Mouse (Mus musculus) embryonic facial prominence, embryonic 11.5 days (tissue): ENCODE results near the gene Oscp1. TPM values are rescaled to one million over a fixed set of nuclear protein-coding genes. Genes with fewer than 3 reads are reported as not detected.

Experiments
- ATAC-seq: fragments of 200-750 bp; cut with Nextera tagmentation; replicated peaks from 2 replicates; pipeline ENCODE4 v1.8.0; 2017; ENCODE audit warnings: low read depth; ENCODE audit not compliant: insufficient number of reproducible peaks, low FRiP score, low TSS enrichment
- DNase-seq: peaks from one replicate; pipeline ENCODE4 v3.0.0-alpha.2; 2015; ENCODE audit warnings: low spot score
- H3K27ac ChIP-seq: fragments of 300-500 bp; sonication (generic); replicated peaks from 2 replicates; pipeline ENCODE4 v1.5.1; 2014; ENCODE audit warnings: mild to moderate bottlenecking, low read depth, low read length, control low read depth
- H3K27me3 ChIP-seq: fragments of 300-500 bp; sonication (generic); 2 replicates; pipeline ENCODE4 v1.6.1; 2014; ENCODE audit warnings: mild to moderate bottlenecking, low read length, moderate library complexity, mixed read lengths; ENCODE audit not compliant: control insufficient read depth, insufficient read depth
- H3K36me3 ChIP-seq: fragments of 300-500 bp; sonication (generic); replicated peaks from 2 replicates; pipeline ENCODE4 v1.6.1; 2014; ENCODE audit warnings: low read depth, mild to moderate bottlenecking, low read length, moderate library complexity, mixed read lengths; ENCODE audit not compliant: control insufficient read depth, insufficient read depth
- H3K4me1 ChIP-seq: fragments of 300-500 bp; sonication (generic); 2 replicates; pipeline ENCODE4 v1.6.1; 2014; ENCODE audit warnings: low read length, mixed read lengths; ENCODE audit not compliant: control insufficient read depth, insufficient read depth
- H3K4me2 ChIP-seq: fragments of 300-500 bp; sonication (generic); 2 replicates; pipeline ENCODE4 v1.6.1; 2014; ENCODE audit warnings: low read depth, mild to moderate bottlenecking, control low read depth, low read length, moderate library complexity
- H3K4me3 ChIP-seq: fragments of 300-500 bp; sonication (generic); 2 replicates; pipeline ENCODE4 v1.5.1; 2014; ENCODE audit warnings: low read depth, low read length, control low read depth
- H3K9ac ChIP-seq: fragments of 300-500 bp; sonication (generic); replicated peaks from 2 replicates; pipeline ENCODE4 v1.6.1; 2014; ENCODE audit warnings: mild to moderate bottlenecking, control low read depth, low read length
- H3K9me3 ChIP-seq: fragments of 300-500 bp; sonication (generic); replicated peaks from 2 replicates; pipeline ENCODE4 v1.6.1; 2016; ENCODE audit warnings: mild to moderate bottlenecking, low read length, inconsistent platforms, mixed read lengths; ENCODE audit not compliant: control insufficient read depth
- WGBS: fragments of 180-500 bp; shearing (Covaris S2); extraction: QIAGEN DNeasy Blood & Tissue Kit; methylation state at CpG from one replicate; pipeline ENCODE4 v1.1.7; 2014; 5-methylcytosine and 5-hydroxymethylcytosine counted together
- polyA plus RNA-seq: library from polyadenylated mRNA; unstranded; fragments of >200 nt; fragmentation: Nextera tagmentation; extraction: Ambion mirVana; gene quantifications from 2 replicates; pipeline ENCODE4 v1.2.1, GENCODE M21; 2014

Gene Oscp1
- polyA plus RNA-seq, 1 experiment from 2014 or later = 18.3 TPM

GRCm38 (mm10) chr4:126102061-126102841 is 43.9 kb downstream of the Oscp1 start:
- H3K27me3 ChIP-seq = no peaks in the 10 kb centered on the region
- ATAC-seq (no peak), DNase-seq (no peak)
- H3K27ac ChIP-seq = no peak overlapping the region
- no peaks in the 10 kb centered on the region for H3K36me3 ChIP-seq
- 45% methylated on average over 7 of the region's 7 CpGs for WGBS
- peak overlapping the region; percentile 78; the same call in 1 of the 2 replicates for H3K4me2 ChIP-seq
- H3K4me1 ChIP-seq = no peaks in the 10 kb centered on the region
- H3K4me3 ChIP-seq = no peak overlapping the region
- H3K9me3 ChIP-seq = no peaks in the 10 kb centered on the region
- H3K9ac ChIP-seq = no peak overlapping the region; the same call in 1 of the 2 replicates

- Histone ChIP-seq H3K9me3 (no peaks in the 10 kb centered on the region), H3K27ac (peak overlapping the region; percentile 48)
Observed at GRCm38 (mm10) chr4:126103057-126103581, 44.8 kb downstream of the Oscp1 start.

DNA sequence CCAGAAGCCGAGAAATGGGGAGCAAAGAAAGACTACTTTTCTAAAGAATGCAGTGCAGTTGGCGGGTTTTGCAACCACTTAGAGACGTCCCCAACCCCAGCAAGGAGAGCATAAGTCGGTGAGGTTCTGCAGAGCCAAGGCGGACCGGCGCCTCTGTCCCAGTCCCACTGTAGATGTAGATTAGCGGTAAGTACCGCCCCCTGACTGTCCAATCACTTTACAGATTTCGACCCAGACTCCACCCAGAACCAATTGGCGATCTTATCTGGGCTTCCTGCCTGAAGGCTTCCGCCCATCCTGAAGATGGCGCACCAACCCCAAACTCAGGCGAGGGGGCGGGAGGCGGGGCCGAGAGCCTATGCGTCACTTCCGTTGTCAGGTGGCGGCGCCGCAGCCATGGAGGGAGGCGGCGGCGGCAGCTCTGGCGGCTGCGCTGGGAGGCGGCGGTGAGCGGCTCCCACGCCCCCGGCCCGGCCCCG is 45.3 kb downstream of the Oscp1 start, which contains the start of gene Stk40:
Gene Stk40 (plus strand): TSS at position 368 of the 479 bp plus-strand sequence.
- Histone ChIP-seq H3K36me3 (no peaks in the 10 kb centered on the region), H3K4me2 (peak within 1 kb of the TSS; percentile 89), H3K9me3 (no peaks in the 10 kb centered on the region), H3K4me3 (peak within 1 kb of the TSS; percentile 97), H3K4me1 (no peaks in the 10 kb centered on the region), H3K27me3 (no peaks in the 10 kb centered on the region), H3K27ac (peak within 1 kb of the TSS; percentile 48), H3K9ac (peak within 1 kb of the TSS; percentile 78)
- WGBS = under 1% methylated on average over 34 of the region's 34 CpGs
- DNase-seq (peak; percentile 99), ATAC-seq (peak; percentile 95)

More at GRCm38 (mm10) chr4:126103057-126103581, 44.8 kb downstream of the Oscp1 start:
- Histone ChIP-seq H3K27me3 (no peaks in the 10 kb centered on the region), H3K4me1 (no peaks in the 10 kb centered on the region), H3K4me2 (peak overlapping the region; percentile 78), H3K36me3 (no peaks in the 10 kb centered on the region), H3K9ac (peak overlapping the region; percentile 57), H3K4me3 (peak overlapping the region; percentile 97)
- WGBS = 3% methylated on average over 15 of the region's 15 CpGs
- ATAC-seq (peak; percentile 31; the same call in 1 of the 2 replicates), DNase-seq (peak; percentile 56)

- 4% methylated on average over 34 of the region's 34 CpGs for WGBS
- H3K9ac ChIP-seq = peak overlapping the region; percentile 78
- peak overlapping the region; percentile 89 for H3K4me2 ChIP-seq
- H3K27me3 ChIP-seq = no peaks in the 10 kb centered on the region
- H3K9me3 ChIP-seq = no peaks in the 10 kb centered on the region
- no peak overlapping the region for H3K27ac ChIP-seq
- peak overlapping the region; percentile 97 for H3K4me3 ChIP-seq
- DNase-seq (peak; percentile 32), ATAC-seq (0 out of 2 replicates have a peak, but pooled peaks have one; percentile 4)
- H3K4me1 ChIP-seq = no peaks in the 10 kb centered on the region
- no peaks in the 10 kb centered on the region for H3K36me3 ChIP-seq
Observed at GRCm38 (mm10) chr4:126104261-126105075, 46.1 kb downstream of the Oscp1 start.

GRCm38 (mm10) chr4:126105131-126105783 is 46.9 kb downstream of the Oscp1 start:
- Histone ChIP-seq H3K27me3 (no peaks in the 10 kb centered on the region), H3K9ac (no peak overlapping the region), H3K9me3 (no peaks in the 10 kb centered on the region), H3K4me2 (no peak overlapping the region), H3K36me3 (no peaks in the 10 kb centered on the region), H3K4me1 (no peaks in the 10 kb centered on the region), H3K4me3 (no peak overlapping the region), H3K27ac (no peak overlapping the region)
- 56% methylated on average over 7 of the region's 7 CpGs for WGBS
- no peak for ATAC-seq
- no peak for DNase-seq

- no peaks in the 10 kb centered on the region for H3K9me3 ChIP-seq
- no peak overlapping the region for H3K4me2 ChIP-seq
- H3K36me3 ChIP-seq = no peaks in the 10 kb centered on the region
- no peak overlapping the region for H3K9ac ChIP-seq
- DNase-seq = no peak
- H3K4me3 ChIP-seq = no peak overlapping the region
- H3K27ac ChIP-seq = no peak overlapping the region
- no peaks in the 10 kb centered on the region for H3K27me3 ChIP-seq
- WGBS = 43% methylated on average over 8 of the region's 8 CpGs
- H3K4me1 ChIP-seq = peaks cover 8% of the 10 kb centered on the region
- no peak for ATAC-seq
Observed at GRCm38 (mm10) chr4:126108061-126108740, 49.8 kb downstream of the Oscp1 start.
